Mouse (Mus musculus) G1E (cell line): ENCODE measurements around the gene Golph3. TPM values are rescaled to one million over a fixed set of nuclear protein-coding genes. Genes with fewer than 3 reads are reported as not detected.

Experiments used
- ATAC-seq: 2 replicates; pipeline ENCODE4 v1.8.0; 2016; ENCODE audit warnings: mild to moderate bottlenecking; ENCODE audit not compliant: insufficient number of reproducible peaks, poor library complexity, low FRiP score, severe bottlenecking; ENCODE audit errors: extremely low read depth
- DNase-seq: peaks from one replicate; pipeline ENCODE4 v3.0.0; 2012; ENCODE audit warnings: low spot score
- H3K27me3 ChIP-seq: 2 replicates; pipeline ENCODE4 v1.6.1; 2012; ENCODE audit warnings: mild to moderate bottlenecking, low read length, inconsistent platforms; ENCODE audit not compliant: insufficient read depth
- H3K36me3 ChIP-seq: replicated peaks from 2 replicates; pipeline ENCODE3; 2012; ENCODE audit warnings: mild to moderate bottlenecking, inconsistent platforms
- H3K4me1 ChIP-seq: 2 replicates; pipeline ENCODE4 v1.6.1; 2012; ENCODE audit warnings: low read depth, low read length, inconsistent platforms, mixed read lengths; ENCODE audit not compliant: insufficient read depth
- H3K4me3 ChIP-seq: 2 replicates; pipeline ENCODE4 v1.5.1; 2012; ENCODE audit warnings: low read depth, mild to moderate bottlenecking, inconsistent platforms, low read length, moderate library complexity, mixed read lengths
- H3K9me3 ChIP-seq: replicated peaks from 2 replicates; pipeline ENCODE4 v1.6.1; 2012; ENCODE audit warnings: inconsistent platforms
- CTCF ChIP-seq: IDR thresholded peaks from 2 replicates; pipeline ENCODE4 v1.5.1; 2012; ENCODE audit warnings: low read depth, low read length, inconsistent platforms, mixed read lengths
- GATA1 ChIP-seq: IDR thresholded peaks from 2 replicates; pipeline ENCODE4 v1.6.1; 2012; ENCODE audit warnings: borderline replicate concordance, low read length, inconsistent platforms, mixed read lengths
- GATA2 ChIP-seq: IDR thresholded peaks from 2 replicates; pipeline ENCODE4 v1.6.1; 2012; ENCODE audit warnings: low read depth, low read length, inconsistent platforms, borderline replicate concordance
- POLR2AphosphoS5 ChIP-seq: IDR thresholded peaks from 2 replicates; pipeline ENCODE4 v1.6.1; 2012; ENCODE audit warnings: low read depth, low read length, inconsistent platforms; ENCODE audit not compliant: insufficient replicate concordance
- TAL1 ChIP-seq: conservative IDR thresholded peaks from 2 replicates; pipeline ENCODE4 v1.6.1; 2012; ENCODE audit warnings: low read depth, low read length, inconsistent platforms, mixed read lengths
- polyA plus RNA-seq: library from polyadenylated mRNA; stranded (reverse); fragments of >175 nt; gene quantifications from 2 replicates; pipeline ENCODE4 v1.2.3, GENCODE M21; 2012
- total RNA-seq, 2 experiments: library from RNA; stranded (forward) in 1 of 2; stranded (reverse) in 1 of 2; fragments of 200-1000 nt in 1 of 2; fragments of >200 nt in 1 of 2; fragmentation: Nextera tagmentation in 1 of 2; gene quantifications; 2 replicates each; pipeline ENCODE4 v1.2.3; 2014 to 2017

Golph3 gene
- total and polyA plus RNA-seq, 3 experiments = 299 to 739 (median 411) TPM

DNA sequence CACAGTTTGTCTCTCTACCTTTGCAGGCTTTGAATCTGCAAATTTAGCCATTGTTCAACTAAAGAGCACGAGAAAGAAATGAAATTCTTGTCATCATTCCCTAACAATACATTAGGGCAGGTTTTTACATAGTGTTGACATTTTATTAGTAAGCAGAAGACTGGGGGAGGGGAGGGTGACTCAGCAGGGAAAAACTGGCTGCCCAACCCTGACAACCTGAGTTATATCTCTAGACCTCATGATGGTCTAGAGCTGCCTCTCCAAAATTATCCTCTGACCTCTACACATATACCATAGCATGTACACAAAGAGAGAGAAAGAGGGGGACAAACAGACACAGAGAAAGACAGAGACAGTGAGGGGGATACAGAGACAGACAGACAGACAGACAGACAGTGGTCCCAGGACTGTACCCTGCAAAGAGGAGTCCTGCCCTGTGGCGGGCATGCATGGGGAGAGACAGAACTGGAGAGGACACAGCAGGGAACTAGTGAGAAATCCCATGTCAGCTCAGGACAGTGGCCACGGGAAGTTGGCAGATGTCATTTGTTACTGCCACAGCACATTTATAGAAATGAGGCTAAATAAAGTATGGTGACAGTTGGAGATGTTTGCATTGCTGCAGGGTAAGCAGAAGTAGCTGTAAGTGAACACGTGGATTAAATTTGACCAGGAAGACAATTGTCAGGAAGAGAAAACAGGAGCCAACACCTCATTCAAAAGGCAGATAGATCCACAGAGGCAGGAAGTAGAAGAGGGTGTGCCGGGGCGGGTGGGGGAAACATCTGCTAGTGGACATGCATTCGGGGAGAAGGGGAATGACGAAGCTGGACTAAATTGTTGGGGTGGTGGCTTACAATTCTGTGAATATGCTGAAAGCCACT lies 14.8 kb upstream of the Golph3 start:
- peak; percentile 40 for DNase-seq
- no peak for TF ChIP-seq GATA1
- no peak for TF ChIP-seq CTCF
- no peak for TF ChIP-seq GATA2
- TF ChIP-seq TAL1 = no peak
- no peak for TF ChIP-seq POLR2AphosphoS5

DNA sequence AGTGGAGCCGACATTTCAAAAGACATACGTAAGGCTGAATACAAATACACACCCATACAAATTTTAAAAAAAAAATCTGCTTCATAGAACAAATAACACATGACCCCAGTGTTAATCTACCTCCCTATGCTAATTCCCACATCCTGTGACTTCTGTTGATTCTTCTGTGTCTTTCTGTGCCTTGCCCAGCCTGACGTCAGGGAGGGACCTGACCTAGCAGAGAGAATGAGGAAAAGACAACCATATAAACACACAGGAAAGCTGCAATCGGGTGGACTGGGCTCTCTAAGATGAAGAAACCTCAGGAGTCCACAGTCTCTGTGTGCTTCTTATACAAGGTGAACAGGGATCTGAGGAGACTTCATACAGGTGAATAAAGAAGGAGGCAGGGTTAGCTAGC lies 14.1 kb upstream of the Golph3 start:
- Histone ChIP-seq H3K27me3 (no peaks in the 10 kb centered on the region), H3K4me3 (no peak overlapping the region; the same call in 1 of the 2 replicates), H3K4me1 (peaks cover 67% of the 10 kb centered on the region), H3K9me3 (no peaks in the 10 kb centered on the region), H3K36me3 (no peaks in the 10 kb centered on the region)
- ATAC-seq = no peak
- no peak for DNase-seq
- TF ChIP-seq POLR2AphosphoS5 = no peak
- no peak for TF ChIP-seq GATA1
- no peak for TF ChIP-seq GATA2
- TF ChIP-seq TAL1 = no peak
- no peak for TF ChIP-seq CTCF

More for the DNA sequence above, 14.8 kb upstream of the Golph3 start:
- H3K4me1 ChIP-seq = peaks cover 64% of the 10 kb centered on the region
- H3K4me3 ChIP-seq = peak overlapping the region; percentile 53; the same call in 1 of the 2 replicates
- ATAC-seq = peak; percentile 61
- no peaks in the 10 kb centered on the region for H3K27me3 ChIP-seq
- H3K9me3 ChIP-seq = no peaks in the 10 kb centered on the region
- no peaks in the 10 kb centered on the region for H3K36me3 ChIP-seq

DNA sequence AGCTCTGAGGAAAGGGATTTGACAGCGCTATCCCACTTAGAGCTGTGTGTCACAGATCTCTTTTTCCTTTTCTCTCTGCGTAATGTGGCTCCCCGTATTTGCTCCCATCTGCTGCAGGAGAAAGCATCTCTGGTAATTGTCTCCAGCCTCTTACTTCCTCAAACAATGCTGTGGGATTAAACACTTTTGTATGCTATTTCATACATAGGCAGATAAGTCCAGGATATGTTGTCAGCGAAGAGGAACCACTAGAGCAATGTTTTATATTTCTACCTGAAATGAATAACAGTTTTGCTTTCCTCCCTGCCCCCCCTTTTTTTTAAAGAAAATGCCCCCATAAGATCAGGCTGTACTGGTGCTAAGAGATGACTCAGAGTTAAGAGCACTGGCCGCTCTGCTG lies 12.7 kb upstream of the Golph3 start:
- Histone ChIP-seq H3K36me3 (no peaks in the 10 kb centered on the region), H3K9me3 (no peaks in the 10 kb centered on the region), H3K4me3 (no peak overlapping the region), H3K27me3 (no peaks in the 10 kb centered on the region), H3K4me1 (peaks cover 71% of the 10 kb centered on the region)
- ATAC-seq (no peak), DNase-seq (no peak)
- TF ChIP-seq GATA2 (no peak), TAL1 (no peak), CTCF (no peak), GATA1 (no peak), POLR2AphosphoS5 (no peak)

DNA sequence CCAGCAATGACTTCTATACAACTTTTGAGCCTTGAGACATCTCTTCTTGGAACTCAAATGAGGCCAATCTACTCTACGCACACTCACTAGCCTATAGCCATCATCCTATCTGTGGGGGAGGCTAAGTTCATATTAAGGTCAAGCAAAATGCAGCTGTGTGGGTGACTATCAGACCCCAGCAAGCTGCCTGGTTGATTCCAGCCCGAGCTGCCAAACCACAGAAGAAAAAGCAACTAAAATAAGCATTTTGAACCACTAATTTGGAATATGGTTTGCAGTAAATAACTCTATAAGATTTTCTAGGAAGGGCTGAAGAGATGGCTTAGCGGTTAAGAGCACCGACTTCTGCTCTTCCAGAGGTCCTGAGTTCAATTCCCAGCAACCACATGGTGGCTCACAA lies 10.6 kb upstream of the Golph3 start:
- TF ChIP-seq CTCF (no peak), GATA2 (no peak), POLR2AphosphoS5 (no peak), GATA1 (no peak), TAL1 (no peak; the same call in 1 of the 2 replicates)
- DNase-seq (peak; percentile 59), ATAC-seq (0 out of 2 replicates have a peak, but pooled peaks have one; percentile 17)
- no peak overlapping the region for H3K4me3 ChIP-seq
- H3K4me1 ChIP-seq = peaks cover 72% of the 10 kb centered on the region
- H3K36me3 ChIP-seq = no peaks in the 10 kb centered on the region
- no peaks in the 10 kb centered on the region for H3K9me3 ChIP-seq
- H3K27me3 ChIP-seq = no peaks in the 10 kb centered on the region

DNA sequence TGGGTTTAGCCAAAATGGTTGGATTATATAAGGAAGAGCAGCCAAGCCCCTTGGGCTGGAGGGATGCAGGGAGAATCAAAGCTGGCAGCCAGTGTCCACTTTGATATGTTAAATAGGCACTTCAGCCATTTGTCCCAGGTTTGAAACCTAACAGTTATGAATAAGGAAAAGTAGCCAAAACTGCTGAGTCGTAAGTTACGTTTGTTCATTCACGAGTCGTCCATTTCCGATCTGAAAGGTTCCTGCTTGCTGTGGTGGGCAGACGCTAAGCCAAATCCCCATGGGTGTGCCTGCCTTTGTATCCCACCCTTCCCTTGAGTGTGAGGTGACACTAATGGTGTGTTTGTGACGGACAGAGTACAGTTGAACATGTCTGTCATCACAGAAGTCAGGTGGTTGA lies 9.8 kb upstream of the Golph3 start:
- no peak for TF ChIP-seq TAL1
- H3K36me3 ChIP-seq = no peaks in the 10 kb centered on the region
- no peak for ATAC-seq

DNA sequence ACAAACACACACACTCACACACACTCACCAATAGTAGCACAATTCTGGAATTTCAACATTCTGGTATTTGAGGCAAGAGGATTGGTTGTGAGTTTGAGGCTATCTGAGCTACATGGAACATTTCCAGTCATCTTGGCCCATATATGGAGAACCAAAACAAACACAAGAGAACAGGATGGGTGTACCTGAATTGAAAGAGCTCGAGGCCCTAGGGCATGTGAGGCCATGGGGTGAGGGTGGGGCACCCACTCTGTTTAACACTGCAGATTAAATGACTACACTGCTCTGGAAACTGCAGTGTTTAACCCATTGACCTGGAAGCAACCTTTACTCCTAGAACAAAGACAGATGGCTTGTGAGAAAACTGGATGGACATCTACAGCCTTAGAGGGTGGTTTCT lies 8.0 kb upstream of the Golph3 start:
- no peak for DNase-seq
- ATAC-seq = no peak
- Histone ChIP-seq H3K27me3 (no peaks in the 10 kb centered on the region), H3K4me1 (peaks cover 65% of the 10 kb centered on the region), H3K36me3 (no peaks in the 10 kb centered on the region), H3K9me3 (no peaks in the 10 kb centered on the region), H3K4me3 (no peak overlapping the region)
- no peak for TF ChIP-seq POLR2AphosphoS5
- TF ChIP-seq GATA2 = no peak
- TF ChIP-seq TAL1 = no peak
- TF ChIP-seq CTCF = no peak
- no peak for TF ChIP-seq GATA1

More for the DNA sequence above, 9.8 kb upstream of the Golph3 start:
- Histone ChIP-seq H3K4me1 (peaks cover 67% of the 10 kb centered on the region), H3K4me3 (no peak overlapping the region), H3K27me3 (no peaks in the 10 kb centered on the region), H3K9me3 (no peaks in the 10 kb centered on the region)
- no peak for DNase-seq
